Mouse (Mus musculus) limb, embryonic 14.5 days (tissue): ENCODE measurements at regions not wholly inside any gene's neighbourhood (a gene's known extent, or its start where the extent isn't known, plus 50 kb on each side); places are given as distances from the start of the nearest gene placed in this dataset.

Source experiments
- ATAC-seq: fragments of 200-750 bp; cut with Nextera tagmentation; 2 replicates; pipeline ENCODE4 v1.8.0; 2017; ENCODE audit warnings: low read depth, moderate number of reproducible peaks, moderate TSS enrichment; ENCODE audit not compliant: low FRiP score
- DNase-seq: peaks from one replicate; pipeline ENCODE4 v3.0.0-alpha.2; 2015; ENCODE audit warnings: low spot score
- H3K27ac ChIP-seq: fragments of 300-500 bp; sonication (generic); replicated peaks from 2 replicates; pipeline ENCODE4 v1.5.1; 2014; ENCODE audit warnings: low read depth, mild to moderate bottlenecking, low read length, moderate library complexity, mixed read lengths
- H3K27me3 ChIP-seq: fragments of 300-500 bp; sonication (generic); 2 replicates; pipeline ENCODE4 v1.6.1; 2014; ENCODE audit warnings: low read length, mixed read lengths; ENCODE audit not compliant: control insufficient read depth, insufficient read depth
- H3K36me3 ChIP-seq: fragments of 300-500 bp; sonication (generic); 2 replicates; pipeline ENCODE4 v1.6.1; 2014; ENCODE audit warnings: mild to moderate bottlenecking, low read length, moderate library complexity, mixed read lengths; ENCODE audit not compliant: control insufficient read depth, insufficient read depth
- H3K4me1 ChIP-seq: fragments of 300-500 bp; sonication (generic); 2 replicates; pipeline ENCODE4 v1.6.1; 2014; ENCODE audit warnings: antibody characterized with exemption, low read length, mixed read lengths; ENCODE audit not compliant: control insufficient read depth, insufficient read depth
- H3K4me2 ChIP-seq: fragments of 300-500 bp; sonication (generic); replicated peaks from 2 replicates; pipeline ENCODE4 v1.6.1; 2014; ENCODE audit warnings: low read depth, mild to moderate bottlenecking, low read length, moderate library complexity; ENCODE audit not compliant: severe bottlenecking
- H3K4me3 ChIP-seq: fragments of 300-500 bp; sonication (generic); replicated peaks from 2 replicates; pipeline ENCODE4 v1.5.1; 2014; ENCODE audit warnings: low read length
- H3K9ac ChIP-seq: fragments of 300-500 bp; sonication (generic); 2 replicates; pipeline ENCODE4 v1.6.1; 2014; ENCODE audit warnings: mild to moderate bottlenecking, low read depth, low read length, moderate library complexity; ENCODE audit not compliant: severe bottlenecking
- H3K9me3 ChIP-seq: fragments of 300-500 bp; sonication (generic); 2 replicates; pipeline ENCODE4 v1.6.1; 2016; ENCODE audit warnings: low read length; ENCODE audit not compliant: control insufficient read depth
- POLR2A ChIP-seq: fragments of 200-500 bp; IDR thresholded peaks from 2 replicates; pipeline ENCODE4 v1.8.0; 2012; ENCODE audit warnings: inconsistent platforms, mild to moderate bottlenecking, moderate library complexity, borderline replicate concordance; ENCODE audit not compliant: insufficient read depth, insufficient read length; ENCODE audit errors: extremely low read depth
- WGBS: fragments of 180-500 bp; shearing (Covaris S2); extraction: QIAGEN DNeasy Blood & Tissue Kit; methylation state at CpG from one replicate; pipeline ENCODE4 v1.1.7; 2014; 5-methylcytosine and 5-hydroxymethylcytosine counted together

DNA sequence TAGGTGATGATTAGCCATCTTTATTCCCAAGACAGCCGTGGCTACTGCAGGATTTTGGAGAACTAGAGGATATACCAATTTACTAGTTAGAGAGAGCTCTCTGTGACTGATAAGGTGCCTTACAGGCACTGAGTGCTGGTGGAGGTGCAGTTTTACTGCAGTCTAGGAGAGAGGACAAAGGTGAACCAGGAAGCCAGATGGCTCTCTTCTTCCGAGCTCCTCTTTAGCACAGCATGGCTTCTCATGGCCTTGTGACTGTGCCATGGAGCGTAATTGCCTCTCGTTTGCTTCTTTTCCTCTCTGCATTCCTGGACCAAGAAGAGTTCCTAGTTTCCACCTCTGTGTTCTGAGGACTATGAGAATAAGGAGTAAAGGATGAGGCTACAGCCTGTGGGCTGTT lies 100.2 kb upstream of the Gadd45a start:
- no peak for TF ChIP-seq POLR2A
- ATAC-seq (no peak), DNase-seq (no peak)
- Histone ChIP-seq H3K4me3 (no peak overlapping the region), H3K4me2 (no peak overlapping the region), H3K9ac (no peak overlapping the region), H3K36me3 (no peaks in the 10 kb centered on the region), H3K4me1 (peaks cover 4% of the 10 kb centered on the region; the same call in 1 of the 2 replicates), H3K27ac (no peak overlapping the region), H3K27me3 (no peaks in the 10 kb centered on the region), H3K9me3 (no peaks in the 10 kb centered on the region)
- 67% methylated on average over 4 of the region's 4 CpGs for WGBS

- WGBS = 8% methylated on average over 1 of the region's 1 CpGs
- no peak for TF ChIP-seq POLR2A
- H3K9ac ChIP-seq = no peak overlapping the region
- no peak for ATAC-seq
- H3K4me3 ChIP-seq = no peak overlapping the region
- H3K4me1 ChIP-seq = peaks cover 4% of the 10 kb centered on the region; the same call in 1 of the 2 replicates
- H3K36me3 ChIP-seq = no peaks in the 10 kb centered on the region
- H3K27ac ChIP-seq = no peak overlapping the region; the same call in 1 of the 2 replicates
- DNase-seq = no peak
- H3K27me3 ChIP-seq = no peaks in the 10 kb centered on the region
- no peak overlapping the region for H3K4me2 ChIP-seq
- H3K9me3 ChIP-seq = 0 out of 2 replicates have a peak, but pooled peaks cover 3% of the 10 kb centered on the region
These were observed 97.7 kb upstream of the Gadd45a start for GRCm38 (mm10) chr6:67134915-67135314.

DNA sequence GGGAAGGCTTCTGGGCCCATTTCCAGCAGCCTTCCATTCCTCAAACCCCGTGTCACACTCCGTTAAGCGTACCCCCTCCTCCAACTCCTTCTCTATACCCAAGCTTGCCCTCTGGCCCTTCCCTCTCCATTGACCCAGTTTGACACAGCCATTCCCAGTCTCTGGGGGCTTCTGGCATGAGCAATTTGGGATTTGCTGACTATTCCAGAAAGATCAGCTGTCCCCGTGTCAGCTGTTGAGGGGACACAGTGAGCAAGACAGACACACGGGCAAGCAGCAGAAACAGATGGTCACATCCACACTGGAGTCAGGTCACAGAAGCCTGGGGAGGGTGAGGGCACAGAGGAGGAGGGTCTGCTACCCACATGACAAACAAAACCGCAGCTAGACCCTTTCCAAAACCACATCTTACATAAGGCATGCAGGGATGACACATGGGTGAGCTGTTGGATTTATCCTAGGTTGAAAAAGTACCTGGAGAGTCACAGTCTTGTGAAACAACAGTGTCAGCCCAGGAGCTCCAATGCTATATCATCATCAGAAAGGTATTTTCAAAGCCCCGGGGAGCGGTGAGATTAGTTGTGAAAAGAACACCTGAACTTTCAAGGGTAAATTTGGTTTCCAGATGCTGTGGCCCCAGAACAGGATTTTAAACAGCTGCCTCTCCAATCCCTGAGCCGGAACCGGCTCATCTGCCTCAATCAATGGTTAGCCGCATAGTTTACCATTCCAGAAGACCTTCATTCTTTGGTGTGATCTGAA lies 93.5 kb upstream of the Gadd45a start:
- Histone ChIP-seq H3K4me2 (no peak overlapping the region), H3K4me3 (no peak overlapping the region), H3K9me3 (0 out of 2 replicates have a peak, but pooled peaks cover 3% of the 10 kb centered on the region), H3K4me1 (peaks cover 11% of the 10 kb centered on the region; the same call in 1 of the 2 replicates), H3K36me3 (no peaks in the 10 kb centered on the region), H3K27ac (no peak overlapping the region), H3K9ac (no peak overlapping the region), H3K27me3 (no peaks in the 10 kb centered on the region)
- 66% methylated on average over 11 of the region's 11 CpGs for WGBS
- ATAC-seq (peak; percentile 64), DNase-seq (no peak)
- TF ChIP-seq POLR2A = no peak

- H3K27ac ChIP-seq = no peak overlapping the region
- 0 out of 2 replicates have a peak, but pooled peaks cover 3% of the 10 kb centered on the region for H3K9me3 ChIP-seq
- no peak overlapping the region for H3K4me3 ChIP-seq
- DNase-seq (no peak), ATAC-seq (no peak)
- no peak for TF ChIP-seq POLR2A
- 87% methylated on average over 10 of the region's 10 CpGs for WGBS
- H3K27me3 ChIP-seq = no peaks in the 10 kb centered on the region
- H3K9ac ChIP-seq = no peak overlapping the region
- no peaks in the 10 kb centered on the region for H3K36me3 ChIP-seq
- no peak overlapping the region for H3K4me2 ChIP-seq
- H3K4me1 ChIP-seq = peaks cover 7% of the 10 kb centered on the region; the same call in 1 of the 2 replicates
These were observed 92.4 kb upstream of the Gadd45a start for GRCm38 (mm10) chr6:67129626-67130025.

DNA sequence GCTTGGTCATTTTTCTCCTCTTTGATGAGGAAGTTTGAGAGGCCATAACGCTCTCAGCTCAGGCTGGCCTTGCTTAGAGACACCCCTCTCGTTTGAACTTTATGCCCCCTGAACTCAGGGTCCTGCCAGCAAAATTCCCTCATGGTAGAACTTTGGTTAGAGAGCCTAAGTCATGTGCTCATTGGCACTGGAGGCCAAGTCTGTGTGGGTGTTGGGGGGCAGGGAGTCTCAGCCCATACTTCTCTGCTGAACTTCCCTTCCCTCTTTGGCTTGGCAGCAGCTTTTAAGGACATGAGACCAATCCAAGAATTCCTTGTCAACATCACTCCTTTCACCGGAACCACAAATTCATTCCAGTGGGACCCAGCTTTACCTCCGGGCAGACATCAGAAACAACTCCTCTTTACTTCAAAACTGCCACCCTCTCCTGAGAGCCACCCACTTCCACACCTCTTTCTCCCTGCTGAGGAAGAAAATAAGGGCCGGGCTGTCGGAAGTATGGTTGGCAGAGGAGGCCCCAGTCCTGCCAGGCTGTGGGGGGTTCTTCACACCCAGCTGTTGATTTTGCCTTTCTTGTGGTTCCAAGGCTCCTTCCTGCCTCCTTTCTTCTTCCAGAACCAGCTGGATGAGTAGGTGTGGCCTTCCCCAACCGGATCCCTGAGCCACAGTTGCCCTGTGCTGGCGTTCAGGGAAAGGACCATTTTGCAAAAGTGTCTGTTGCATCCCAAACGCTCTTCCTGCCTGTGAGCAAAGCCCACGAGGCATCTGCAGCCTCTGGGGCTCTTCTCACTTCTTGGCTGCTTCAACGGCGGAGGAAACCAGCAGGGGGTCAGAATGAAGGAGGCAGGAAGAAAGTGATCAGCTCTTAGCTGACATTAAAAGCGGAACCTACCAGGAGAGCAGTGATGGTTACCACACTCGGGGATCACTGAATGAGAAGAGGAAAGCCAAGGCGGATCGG lies 91.5 kb upstream of the Gadd45a start:
- DNase-seq (no peak), ATAC-seq (no peak)
- no peaks in the 10 kb centered on the region for H3K27me3 ChIP-seq
- H3K4me2 ChIP-seq = no peak overlapping the region
- H3K9ac ChIP-seq = no peak overlapping the region
- H3K36me3 ChIP-seq = no peaks in the 10 kb centered on the region
- H3K27ac ChIP-seq = no peak overlapping the region
- 41% methylated on average over 16 of the region's 16 CpGs for WGBS
- no peak overlapping the region for H3K4me3 ChIP-seq
- peaks cover 7% of the 10 kb centered on the region; the same call in 1 of the 2 replicates for H3K4me1 ChIP-seq
- no peak for TF ChIP-seq POLR2A
- H3K9me3 ChIP-seq = 0 out of 2 replicates have a peak, but pooled peaks cover 3% of the 10 kb centered on the region
